Mouse (Mus musculus) cerebellum, adult 11-12 months (tissue): ENCODE results near the gene Aqp3.
"Not testable (repeated sequence)": the region's sequence is repeated elsewhere in the genome, so short reads cannot be mapped to it uniquely, and the experiment has no call there.

ENCODE experiments used
- DNase-seq: peaks from one replicate; pipeline ENCODE4 v3.0.0; 2022

Aqp3 gene

DNA sequence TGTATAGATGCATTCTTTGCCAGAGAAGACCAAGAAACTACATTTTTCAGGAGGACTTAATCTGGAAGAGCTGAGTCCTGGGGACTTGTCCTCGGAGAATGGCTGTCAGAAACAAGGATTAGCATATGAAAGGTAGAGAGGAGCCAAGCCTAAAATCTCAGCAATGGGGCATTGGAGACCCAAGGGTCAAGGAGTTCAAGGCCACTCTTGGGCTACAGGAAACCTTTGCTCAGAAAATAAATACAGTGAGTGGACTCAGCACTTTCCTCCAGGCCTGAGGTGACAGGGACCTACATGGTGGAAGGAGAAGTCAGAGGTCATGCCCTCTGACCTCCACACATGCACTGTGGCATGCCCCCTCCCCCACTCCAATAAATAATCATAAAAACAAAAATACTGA is 3.0 kb upstream of the Aqp3 start:
- no peak for DNase-seq

DNA sequence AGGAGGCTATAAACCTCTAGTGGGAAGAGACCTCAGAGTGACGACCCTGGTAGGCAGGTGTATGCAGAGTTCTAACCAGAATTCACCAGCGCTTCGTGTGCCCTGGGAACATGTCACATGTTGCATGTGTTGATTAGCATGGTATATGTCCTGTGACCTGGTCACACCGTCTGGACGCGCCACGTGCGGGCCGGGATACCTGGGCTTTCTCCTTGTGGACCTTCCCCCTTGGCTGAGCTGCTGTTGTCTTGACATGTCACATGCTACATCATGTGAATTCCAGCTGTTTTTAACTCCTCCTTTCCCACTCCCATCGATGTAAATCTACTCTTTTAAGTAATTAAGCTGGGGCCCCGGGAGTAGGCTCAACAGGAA is 581 bp upstream of the Aqp3 start:
- no peak for DNase-seq

DNA sequence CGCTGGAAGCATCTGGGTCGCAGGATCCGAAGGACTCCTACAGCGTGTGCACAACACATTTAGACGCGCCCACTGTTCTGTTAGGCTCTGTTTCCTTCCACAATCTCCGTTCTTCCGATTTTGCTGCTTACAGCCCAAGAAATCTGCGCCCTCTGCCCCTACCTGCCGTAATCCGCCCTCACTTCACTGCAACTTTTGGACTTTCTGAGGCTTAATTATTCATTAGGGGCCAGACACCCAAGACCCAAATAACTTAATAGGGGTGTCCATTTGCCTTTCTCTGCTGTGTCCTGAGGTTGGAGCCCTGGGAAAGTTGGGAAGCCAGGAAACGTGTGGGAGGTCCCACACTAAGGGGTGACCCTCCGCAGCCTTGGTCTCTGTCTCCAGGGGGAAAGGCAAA is 602 bp downstream of the Aqp3 start:
- DNase-seq = no peak

DNA sequence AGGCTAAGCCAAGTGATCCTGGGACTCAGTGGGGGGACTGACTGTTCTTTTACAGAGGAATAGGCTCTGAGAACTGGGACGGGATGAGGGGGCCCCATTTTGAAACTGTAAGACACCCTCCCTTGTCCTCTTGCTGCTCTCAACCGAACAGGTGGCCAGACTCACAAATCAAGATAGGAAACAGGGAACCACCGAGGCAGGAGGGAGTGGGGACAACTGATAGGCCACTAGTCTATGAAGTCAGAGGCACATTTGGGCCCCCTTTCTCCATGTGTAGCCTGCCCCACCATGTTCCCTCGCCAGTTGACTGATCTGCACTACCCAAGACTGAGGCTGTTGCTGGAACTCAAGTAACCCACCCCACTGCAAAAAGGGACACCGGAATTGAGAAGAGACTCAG is 1.2 kb downstream of the Aqp3 start:
- DNase-seq = no peak

DNA sequence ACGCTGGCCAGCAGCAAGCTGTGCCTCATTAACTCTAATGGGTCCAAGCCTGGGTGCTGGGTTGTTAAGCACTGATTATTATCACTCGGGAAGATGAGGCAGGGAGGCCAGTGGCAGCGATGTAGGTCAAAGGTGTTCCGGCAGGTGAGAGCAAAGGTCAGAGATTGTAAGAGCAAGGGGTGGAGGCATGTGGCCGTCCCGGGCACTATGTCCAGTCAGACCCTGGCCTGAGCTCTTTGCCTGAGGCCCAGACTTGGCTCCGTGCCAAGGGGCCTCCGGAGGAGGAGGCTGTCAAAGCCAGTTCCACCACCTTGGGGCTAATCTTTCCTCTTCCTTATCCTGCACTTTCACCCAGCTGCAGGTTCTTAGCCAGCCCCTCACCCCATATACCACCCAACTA is 1.8 kb downstream of the Aqp3 start:
- DNase-seq = no peak

DNA sequence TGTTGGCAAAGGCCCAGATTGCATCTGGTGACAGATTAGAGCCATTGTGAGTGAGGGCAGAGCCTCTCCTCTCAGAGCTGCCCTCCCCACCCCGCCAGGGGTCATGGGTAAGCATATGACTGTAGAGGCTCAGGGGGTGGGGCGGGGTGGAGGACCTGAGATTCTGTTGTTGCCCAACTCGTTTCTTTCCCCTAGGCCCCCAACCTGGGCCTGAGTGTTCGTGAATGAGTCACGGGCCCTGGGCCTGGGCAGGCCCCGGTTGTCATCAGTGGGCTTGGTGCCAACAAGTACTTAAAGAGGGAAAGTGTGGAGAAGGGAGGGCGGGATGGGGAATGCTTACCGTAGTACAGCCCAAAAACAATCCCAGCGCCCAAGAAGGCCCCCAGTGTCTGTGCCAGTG is 3.6 kb downstream of the Aqp3 start:
- no peak for DNase-seq

DNA sequence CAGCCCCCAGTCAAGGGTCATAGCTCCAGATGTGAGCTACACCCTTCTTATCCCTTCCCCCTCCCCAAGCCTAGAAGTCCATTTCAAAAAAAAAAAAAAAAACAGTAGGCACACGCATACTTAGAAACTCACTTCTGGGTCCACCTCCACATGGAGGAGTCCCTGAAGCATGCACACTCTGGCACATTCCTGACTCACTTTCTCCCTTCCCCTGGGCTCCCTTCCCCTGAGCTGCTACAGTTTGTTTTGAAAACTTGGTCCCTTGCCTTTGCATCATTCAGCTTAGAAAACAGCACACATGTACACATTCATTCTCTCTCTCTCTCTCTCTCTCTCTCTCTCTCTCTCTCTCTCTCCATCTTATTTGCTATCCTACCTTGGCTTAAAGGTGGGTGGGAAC is 5.0 kb downstream of the Aqp3 start:
- no peak for DNase-seq

DNA sequence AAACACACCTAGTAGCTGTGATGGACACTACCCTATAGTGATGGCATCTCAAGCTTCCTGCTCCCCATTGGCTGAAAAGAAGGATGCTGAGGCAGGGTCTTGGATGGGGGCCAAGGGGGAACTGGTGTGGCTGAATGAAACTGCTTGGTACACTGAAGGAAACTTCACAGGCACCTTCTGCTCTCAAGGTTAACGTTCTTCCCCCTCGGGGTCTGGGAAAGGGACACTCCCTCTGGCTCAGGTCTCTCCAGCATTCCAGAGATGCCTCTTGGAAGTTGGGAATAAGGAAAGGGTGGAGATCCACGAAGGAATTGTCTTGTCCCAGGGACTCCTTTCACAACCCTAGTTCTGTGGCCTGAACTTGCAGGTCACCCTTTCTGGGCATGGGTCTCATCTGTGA is 6.6 kb downstream of the Aqp3 start:
- DNase-seq = no peak

DNA sequence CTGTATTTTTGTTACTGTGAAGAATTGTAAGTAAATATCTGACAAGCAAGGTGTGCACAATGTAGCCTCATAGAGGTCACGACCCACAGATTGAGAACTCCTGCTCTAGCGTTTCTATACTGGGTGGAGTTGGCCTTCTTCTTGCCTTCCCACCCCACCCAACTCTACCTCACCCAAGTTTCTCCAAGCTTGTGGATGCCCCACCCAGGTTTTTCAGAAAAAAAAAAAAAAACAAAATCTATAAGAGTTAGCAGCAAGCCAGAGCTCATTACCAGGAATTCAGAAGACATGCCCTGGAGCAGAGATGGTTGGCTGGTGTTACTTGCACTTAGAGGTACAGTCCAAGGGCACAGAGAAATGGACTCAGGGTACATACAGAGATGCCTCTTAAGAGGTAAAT is 8.3 kb downstream of the Aqp3 start:
- no peak for DNase-seq

DNA sequence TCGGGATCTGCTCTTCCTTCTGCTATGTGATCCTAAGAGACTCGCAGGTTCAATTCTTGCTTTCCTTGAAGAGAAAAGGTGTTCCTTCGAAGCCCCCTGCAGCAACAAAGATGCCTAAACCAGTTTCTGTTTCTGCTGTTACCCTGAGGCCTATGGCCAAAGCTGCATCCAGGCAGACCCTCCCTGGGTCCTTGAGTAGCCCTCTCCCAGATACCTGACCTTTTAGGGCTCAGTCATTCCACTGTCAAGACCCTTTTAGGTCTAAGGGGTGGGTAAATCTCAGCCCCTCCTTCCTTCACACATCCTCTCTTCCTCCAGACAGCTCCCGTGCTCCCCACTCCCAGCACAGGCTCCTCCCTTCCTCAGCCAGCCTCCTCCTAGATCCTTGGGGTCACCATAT is 8.8 kb downstream of the Aqp3 start:
- DNase-seq = no peak

DNA sequence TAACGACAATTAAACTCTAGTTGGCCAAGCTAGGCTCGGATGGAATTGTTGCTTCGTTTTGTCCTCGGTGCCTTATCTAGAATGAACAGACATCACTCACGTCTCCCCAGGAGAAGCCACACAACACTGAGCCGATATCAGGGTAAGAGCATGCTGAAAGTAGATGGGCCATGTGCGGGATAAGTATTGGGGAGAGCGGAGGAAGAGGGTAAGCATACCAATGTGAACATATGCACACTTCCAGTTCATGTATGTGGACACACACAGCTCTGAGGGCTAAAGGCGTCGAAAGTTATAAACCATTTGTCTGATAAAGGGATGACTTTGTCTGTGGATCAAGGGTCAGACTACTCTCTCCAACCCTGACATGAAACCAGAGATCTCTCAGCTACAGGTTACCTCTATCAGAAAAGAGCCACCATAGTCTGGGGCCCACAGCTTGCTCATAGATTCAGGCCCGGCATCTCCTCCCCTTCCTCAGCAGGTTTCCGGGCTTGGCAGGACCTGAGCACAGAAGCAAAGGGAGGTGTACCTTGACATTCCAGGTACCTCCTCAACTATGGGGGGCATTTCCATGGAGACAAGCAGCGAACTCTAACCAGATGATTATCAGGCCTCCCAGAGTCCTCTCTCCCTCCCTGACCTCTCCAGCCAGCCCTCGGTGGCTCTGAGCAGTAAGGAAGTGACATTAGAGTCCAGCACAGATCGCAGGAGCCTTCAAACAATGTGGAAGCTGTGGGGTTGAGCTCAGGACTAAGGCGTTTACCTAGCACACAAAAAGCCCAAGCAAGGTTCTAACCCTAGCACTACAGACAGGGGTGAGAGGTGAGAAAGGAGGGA is 10.3 kb downstream of the Aqp3 start:
- DNase-seq = no peak

DNA sequence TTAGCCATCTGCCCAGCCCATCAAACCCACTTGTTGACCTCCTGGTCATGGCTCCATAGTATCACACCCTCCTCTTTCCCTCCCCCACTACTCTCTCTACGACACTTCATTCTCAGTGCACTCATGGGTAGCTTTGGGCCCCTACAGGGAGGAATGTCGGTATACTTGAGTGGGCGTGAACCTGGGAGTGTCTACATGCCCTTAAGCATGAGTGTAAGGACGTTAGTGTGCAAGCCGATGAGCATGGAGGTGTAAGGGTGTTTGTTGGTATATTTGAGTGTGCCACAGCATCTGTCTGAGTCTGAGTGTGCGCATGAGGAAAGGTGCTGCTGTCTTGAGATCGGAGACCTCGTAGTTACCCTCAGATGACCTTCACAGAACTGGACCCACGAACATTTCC is 11.0 kb downstream of the Aqp3 start:
- DNase-seq = no peak

DNA sequence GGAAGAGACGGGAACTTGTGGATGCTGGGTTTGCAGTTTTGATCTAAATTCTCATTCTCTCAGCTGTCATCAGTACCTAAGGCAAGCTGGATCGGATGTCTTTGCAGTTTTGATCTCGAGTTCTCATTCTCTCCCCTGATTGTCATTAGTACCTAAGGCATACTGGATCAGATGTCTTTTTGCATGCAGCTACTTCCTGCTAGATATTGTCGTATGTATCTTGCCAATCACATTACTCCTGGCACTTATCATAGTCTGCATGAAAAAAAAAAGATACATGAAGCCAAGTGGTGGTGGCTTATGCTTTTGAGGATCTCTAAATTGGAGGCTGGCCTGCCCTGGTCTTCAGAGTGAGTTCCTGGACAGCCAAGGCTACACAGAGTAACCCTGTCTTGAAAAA is 13.2 kb downstream of the Aqp3 start:
- DNase-seq = no peak

DNA sequence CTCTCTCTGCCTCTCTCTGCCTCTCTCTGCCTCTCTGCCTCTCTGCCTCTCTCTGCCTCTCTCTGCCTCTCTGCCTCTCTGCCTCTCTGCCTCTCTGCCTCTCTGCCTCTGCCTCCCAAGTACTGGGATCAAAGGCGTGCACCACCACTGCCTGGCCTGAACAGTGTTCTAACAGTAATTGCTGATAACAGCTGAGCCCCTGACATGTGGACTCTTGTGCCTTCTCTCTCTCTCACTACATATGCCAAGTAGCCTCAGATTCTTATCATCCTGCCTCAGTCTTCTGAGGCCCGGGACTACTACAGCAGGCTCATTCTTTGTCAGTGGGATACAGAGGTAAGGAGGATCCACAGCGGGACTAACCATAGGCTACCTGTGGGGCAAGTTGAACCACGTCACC is 15.2 kb downstream of the Aqp3 start:
- DNase-seq = not testable (repeated sequence)

DNA sequence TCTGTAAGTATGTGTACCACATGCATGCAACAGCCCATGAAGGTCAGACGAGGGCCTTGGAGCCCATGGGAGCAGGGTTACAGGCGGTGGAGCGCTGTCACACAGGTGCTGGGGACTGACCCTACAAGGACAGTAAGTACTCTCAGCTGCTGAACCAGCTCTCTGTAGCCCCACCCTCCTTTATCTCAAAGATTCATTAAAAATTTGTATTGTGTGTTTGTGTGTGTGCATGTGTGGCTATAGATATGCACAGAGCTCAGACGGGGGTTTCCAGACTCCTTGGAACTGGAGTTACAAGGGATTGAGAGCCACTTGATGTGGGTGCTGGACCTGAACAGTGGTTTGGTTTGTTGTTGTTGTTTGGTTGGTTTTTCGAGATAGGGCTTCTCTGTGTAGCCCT is 16.2 kb downstream of the Aqp3 start:
- no peak for DNase-seq

DNA sequence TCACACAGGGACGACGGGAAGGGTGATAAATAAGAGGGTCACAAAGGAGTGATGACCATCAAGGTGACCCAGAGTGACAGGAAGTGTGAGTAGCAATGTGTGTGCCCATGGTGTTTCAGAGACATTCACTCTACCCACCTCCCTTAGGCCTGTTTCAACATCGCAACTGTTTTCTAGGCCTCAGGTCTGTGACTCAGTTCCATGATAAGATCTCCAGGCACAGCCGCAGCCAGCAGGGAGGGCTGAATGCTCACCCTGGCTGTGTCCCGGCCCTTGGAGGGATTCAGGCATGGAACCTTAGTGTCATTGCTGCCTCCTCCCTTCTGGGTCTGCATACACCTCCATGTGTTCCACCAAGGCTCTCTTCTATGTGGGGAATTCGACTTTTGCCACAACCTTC is 19.3 kb downstream of the Aqp3 start:
- DNase-seq = no peak

DNA sequence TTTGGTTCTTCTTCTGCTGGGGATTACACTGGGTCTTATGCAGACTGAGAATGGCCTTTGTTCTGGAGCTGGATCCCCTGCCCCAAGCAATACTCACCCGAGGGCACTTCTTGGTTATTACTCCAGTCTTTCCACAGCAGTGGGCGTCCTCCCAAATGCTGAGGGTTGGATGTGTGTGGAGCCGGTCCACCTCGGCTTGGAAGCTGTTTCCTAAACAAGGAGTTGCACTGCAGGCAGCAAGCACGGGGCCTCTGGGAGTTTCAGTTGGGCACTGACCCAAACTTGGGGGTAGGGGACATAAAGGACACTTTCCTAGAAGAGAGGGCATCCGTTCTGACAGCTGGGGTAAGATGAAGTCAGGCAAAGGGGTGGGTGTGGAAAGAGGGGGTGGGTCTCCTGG is 23.5 kb downstream of the Aqp3 start:
- DNase-seq = no peak

DNA sequence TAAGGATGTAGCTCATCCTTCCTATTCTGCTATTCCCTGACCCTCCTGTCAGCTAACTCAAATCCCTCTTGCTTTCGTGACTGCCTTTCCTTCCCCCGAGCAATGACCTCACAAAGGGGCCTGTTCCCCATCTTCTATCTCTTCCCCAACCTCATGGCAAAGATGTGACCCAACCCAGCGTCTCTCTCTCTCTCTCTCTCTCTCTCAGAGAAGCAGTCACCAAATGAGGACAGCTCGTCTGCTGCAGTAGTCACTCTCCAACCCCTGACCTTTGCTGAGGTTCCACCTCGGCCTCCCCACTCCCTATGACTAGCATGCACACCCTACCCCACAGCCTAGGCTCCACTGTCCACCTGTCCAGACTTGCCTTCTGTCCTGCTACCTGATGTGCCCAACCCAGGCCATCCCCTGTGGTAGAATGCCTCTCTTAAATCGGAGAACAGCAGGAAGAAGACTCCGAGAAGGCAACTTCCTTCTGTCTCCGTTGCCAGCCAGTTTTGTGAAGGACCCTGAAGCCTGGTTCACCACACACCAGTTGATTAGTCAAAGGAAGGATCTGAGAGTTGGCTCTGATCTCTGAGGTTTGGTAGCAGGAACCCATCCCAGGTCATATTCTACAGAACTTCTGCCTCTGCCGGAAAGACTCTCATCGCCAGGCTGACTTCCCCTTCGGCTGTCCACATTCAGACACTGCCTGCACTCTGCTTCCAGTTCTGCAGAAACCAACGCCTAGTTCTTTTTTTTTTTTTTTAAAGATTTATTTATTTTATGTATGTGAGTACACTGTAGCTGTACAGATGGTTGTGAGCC is 24.8 kb downstream of the Aqp3 start:
- DNase-seq = no peak

DNA sequence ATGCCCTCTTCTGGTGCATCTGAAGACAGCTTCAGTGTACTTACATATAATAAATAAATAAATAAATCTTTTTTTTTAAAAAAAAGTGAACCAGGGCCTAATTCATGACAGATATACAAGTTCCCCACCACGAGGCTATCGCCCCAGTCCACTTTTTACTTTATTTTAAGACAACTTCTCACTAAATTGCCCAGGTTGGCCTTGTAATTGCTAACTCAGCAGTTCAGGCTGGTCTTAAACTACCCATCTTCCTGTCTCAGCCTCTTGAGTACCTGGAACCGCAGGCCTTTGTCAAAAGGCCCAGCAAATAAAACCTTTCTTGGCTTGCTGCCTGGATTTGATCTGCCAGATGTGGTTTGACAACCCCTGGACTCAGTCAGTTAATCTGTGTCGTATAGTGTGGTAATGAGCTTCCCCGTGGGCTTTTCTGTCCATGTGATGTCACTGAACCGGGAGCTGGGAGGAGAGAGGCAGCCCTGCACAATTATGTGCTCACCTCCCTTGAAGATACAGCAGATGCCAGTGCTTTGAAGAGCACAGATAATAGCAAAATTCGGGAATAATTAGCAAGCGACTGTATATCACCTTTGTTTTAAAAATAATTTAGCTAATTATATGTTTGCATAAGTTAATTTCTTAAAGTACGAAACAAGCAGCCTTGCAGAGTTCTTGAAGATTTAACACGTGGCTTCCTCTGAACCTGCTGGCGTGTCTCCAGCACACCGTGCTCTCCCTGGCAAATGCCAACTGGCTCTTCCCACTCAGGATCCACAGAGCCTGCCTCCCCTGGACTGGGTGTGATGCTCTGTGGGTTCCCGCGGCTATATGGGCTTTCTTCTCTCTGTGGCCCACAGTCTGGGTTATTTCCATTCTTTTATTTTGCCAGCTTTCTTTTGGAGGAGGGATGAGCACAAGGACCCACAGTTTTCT is 26.2 kb downstream of the Aqp3 start:
- peak; percentile 41 for DNase-seq

DNA sequence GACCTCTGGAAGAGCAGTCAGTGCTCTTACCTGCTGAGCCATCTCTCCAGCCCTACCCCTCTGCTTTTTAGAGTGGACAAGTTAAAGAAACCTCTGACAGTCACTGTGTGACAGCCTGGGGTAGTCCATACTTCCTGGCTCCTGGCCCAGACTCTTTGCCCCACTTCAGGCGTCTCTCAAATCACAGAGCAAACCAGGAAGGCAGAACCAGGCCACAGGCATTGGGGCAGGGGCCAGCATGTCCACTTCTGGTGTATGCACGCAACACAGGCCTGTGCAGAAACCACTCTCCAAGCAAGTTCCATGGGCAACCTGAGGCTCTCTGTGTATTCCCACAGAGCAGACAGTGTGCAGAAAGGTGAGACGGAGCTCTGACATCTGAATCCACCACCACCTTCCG is 32.8 kb downstream of the Aqp3 start:
- DNase-seq = no peak

DNA sequence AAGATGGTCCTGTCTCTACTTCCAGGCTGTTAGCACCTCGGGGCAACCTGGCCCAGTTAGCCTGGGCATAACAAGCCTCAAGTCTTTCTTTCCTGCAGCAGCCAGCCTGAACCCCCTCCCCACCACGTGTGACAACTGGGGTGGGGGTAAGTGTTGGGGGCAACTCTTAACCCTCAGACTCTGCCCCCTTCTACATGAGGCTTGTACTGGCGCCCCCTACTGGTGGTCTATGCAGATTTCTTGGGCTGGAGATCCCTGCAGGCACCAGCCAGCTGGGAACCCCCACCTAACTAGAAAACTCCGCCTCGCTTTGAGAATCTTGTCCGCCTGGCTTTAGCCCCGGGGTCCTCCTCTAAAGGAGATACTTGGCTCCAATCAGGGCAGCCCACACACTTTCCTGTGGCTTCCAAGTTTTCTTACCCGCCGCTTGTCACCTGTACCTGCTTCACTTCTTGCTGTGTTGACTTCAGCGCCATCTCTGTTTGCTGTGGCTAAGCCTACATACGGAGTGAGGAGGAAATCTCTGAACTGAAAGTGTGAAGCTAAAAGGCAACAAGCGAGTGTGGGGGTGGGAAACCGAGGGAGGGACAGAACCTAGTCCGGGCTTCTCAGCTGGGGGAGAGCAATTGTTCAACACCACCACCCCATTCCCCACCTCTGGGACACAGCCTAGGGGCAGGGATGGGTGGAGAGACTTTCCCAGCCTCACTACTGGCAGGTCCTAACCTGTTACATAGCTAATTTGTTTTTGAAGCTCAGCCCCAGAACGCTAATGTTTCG is 33.9 kb downstream of the Aqp3 start:
- no peak for DNase-seq

DNA sequence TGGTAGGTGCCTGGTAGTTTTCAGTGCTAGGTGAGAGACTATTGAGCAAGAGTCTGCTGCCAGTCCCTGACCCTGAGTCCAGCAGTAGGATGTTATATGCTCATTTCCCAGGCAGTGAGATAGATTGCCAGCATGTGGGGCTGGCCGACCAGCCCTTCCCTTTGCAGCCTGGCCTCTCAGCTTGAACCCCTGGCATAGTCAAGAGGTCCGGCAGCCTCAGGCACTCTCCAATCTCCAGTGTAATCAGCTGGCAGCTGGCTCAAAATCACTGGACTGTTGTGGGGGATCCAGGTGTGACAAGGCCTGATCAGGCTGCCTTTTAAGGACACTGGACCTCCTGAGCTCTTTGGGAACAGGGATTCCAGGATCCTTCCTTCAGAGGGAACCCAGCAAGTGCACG is 34.6 kb downstream of the Aqp3 start:
- DNase-seq = no peak

DNA sequence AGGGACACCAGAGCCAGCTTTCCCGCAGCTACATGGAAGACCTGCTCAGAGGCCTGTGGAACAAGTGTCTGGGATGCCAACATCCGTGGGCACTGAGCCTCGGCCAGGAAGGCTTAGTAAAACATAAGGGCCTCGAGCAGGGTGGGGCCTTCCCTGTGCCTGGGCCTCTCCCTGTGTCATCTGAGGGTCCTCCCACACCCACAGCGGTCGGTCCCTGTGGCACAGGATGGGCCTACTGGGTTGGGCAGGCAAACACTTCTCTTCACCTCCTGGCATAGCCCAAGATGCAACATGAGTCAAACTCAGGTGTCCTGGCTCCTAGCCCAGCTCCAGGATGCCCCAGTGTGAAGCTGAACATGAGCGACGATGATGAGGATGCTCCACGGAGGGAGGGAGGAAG is 40.6 kb downstream of the Aqp3 start:
- peak; percentile 48 for DNase-seq
